In the genomic region with DNA sequence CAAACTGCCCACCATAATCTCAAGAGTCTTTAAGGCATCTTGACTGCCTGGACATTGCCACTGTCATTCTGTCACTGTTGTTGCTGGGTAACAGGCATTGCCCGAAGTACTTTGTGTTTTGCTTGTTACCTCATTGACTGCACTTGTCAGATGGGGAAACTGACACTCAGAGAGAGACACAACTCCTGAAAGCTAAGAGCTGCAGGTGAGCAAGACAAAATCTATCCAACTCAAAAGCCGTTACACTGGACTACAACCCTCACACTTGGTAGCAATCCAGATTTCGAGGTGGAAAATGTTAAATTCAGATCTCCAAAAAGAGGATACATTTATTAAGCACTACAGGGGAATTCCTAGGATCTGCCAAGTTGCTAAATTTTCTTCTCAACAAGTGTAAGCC, we compare ENCODE assay signal across 8 mouse cellular contexts. TPM values are rescaled to one million over a fixed set of nuclear protein-coding genes. Genes with fewer than 3 reads are reported as not detected.
A peak's percentile ranks its signal among the peaks of the same experiment; 100 is the strongest.
DNase-seq lines count a peak whose midpoint lies in the region; ATAC-seq and TF ChIP-seq lines count a peak whose summit lies in the region.
"Had no signal": no experiment of that assay in that cellular context is flagged by ENCODE, and none has a peak within 500 bp of the region (broad histone marks: within the 10 kb centered on the region; RNA-seq: fewer than 3 reads in every experiment).

No protein-coding gene starts in this region.

- 68% methylated on average over 3 of the region's 3 CpGs for WGBS in heart, embryonic 14.5 days
- WGBS in heart, embryonic 12.5 days, result 65% methylated on average over 3 of the region's 3 CpGs
- WGBS in lung, postnatal 0 days, result 73% methylated on average over 3 of the region's 3 CpGs
- 66% methylated on average over 3 of the region's 3 CpGs for WGBS in heart, postnatal 0 days
- WGBS in small intestine, adult 2 months, result 68% methylated on average over 3 of the region's 3 CpGs

- H3K4me1 ChIP-seq in heart, embryonic 14.5 days (ENCODE audit: control insufficient read depth in 2 of 2, insufficient read depth in 2 of 2, low read length in 2 of 2), result peaks cover 7 to 8% of the 10 kb centered on the region in 2 experiments
- peaks cover 8% of the 10 kb centered on the region; the same call in 1 of the 2 replicates for H3K4me1 ChIP-seq in heart, embryonic 12.5 days (replicated peaks)
- H3K4me1 ChIP-seq in lung, postnatal 0 days (ENCODE audit: insufficient read depth, low read depth, low read length), result no peaks in the 10 kb centered on the region; the same call in 1 of the 2 replicates
- peaks cover 16% of the 10 kb centered on the region for H3K4me1 ChIP-seq in heart, postnatal 0 days (ENCODE audit: control insufficient read depth, insufficient read depth)
- peaks cover 3% of the 10 kb centered on the region for H3K4me1 ChIP-seq in small intestine, adult 2 months (ENCODE audit: control insufficient read depth, insufficient read depth, insufficient read length, low read length)

- H3K4me2 ChIP-seq in heart, embryonic 14.5 days (ENCODE audit: low read length), result peak overlapping the region; percentile 73
- H3K4me2 ChIP-seq in heart, embryonic 12.5 days, result no peak overlapping the region
- no peak overlapping the region for H3K4me2 ChIP-seq in lung, postnatal 0 days (replicated peaks; ENCODE audit: low read depth, low read length)
- peak overlapping the region; percentile 63 for H3K4me2 ChIP-seq in heart, postnatal 0 days (ENCODE audit: low read depth, low read length)

- H3K9me3 ChIP-seq in heart, embryonic 14.5 days (ENCODE audit: control insufficient read depth, low read length), result no peaks in the 10 kb centered on the region
- no peaks in the 10 kb centered on the region for H3K9me3 ChIP-seq in heart, embryonic 12.5 days (replicated peaks)
- H3K9me3 ChIP-seq in lung, postnatal 0 days (ENCODE audit: low read length), result no peaks in the 10 kb centered on the region
- H3K9me3 ChIP-seq in heart, postnatal 0 days (replicated peaks; ENCODE audit: control insufficient read depth, low read length), result no peaks in the 10 kb centered on the region

- peak; percentile 29 for DNase-seq in lung, postnatal 0 days (ENCODE audit: low spot score)
- no peak for DNase-seq in lung, postnatal 10 days
- no peak for DNase-seq in heart, postnatal 0 days (ENCODE audit: low spot score)
- no peak for DNase-seq in thymus, postnatal 0 days (ENCODE audit: low spot score)
- DNase-seq: thymus, postnatal 36 days had no signal

- H3K4me3 ChIP-seq in heart, embryonic 14.5 days (ENCODE audit: control insufficient read depth in 1 of 2, insufficient read depth in 1 of 2, low read depth in 1 of 2, low read length in 2 of 2), result peak overlapping the region in 1 of 2 experiments; percentile 61; a peak in 1 of 4 replicates
- no peak overlapping the region for H3K4me3 ChIP-seq in heart, embryonic 12.5 days
- H3K4me3 ChIP-seq in lung, postnatal 0 days (ENCODE audit: low read depth, low read length), result no peak overlapping the region
- no peak overlapping the region; the same call in 1 of the 2 replicates for H3K4me3 ChIP-seq in heart, postnatal 0 days (ENCODE audit: low read depth, low read length)
- H3K4me3 ChIP-seq in small intestine, adult 2 months (ENCODE audit: low read depth, low read length), result no peak overlapping the region

- H3K36me3 ChIP-seq in heart, embryonic 14.5 days (ENCODE audit: control insufficient read depth, insufficient read depth, low read length), result 0 out of 2 replicates have a peak, but pooled peaks cover 5% of the 10 kb centered on the region
- H3K36me3 ChIP-seq in heart, embryonic 12.5 days, result no peaks in the 10 kb centered on the region
- no peaks in the 10 kb centered on the region for H3K36me3 ChIP-seq in lung, postnatal 0 days (ENCODE audit: insufficient read depth, low read length)
- no peaks in the 10 kb centered on the region for H3K36me3 ChIP-seq in heart, postnatal 0 days (replicated peaks; ENCODE audit: control insufficient read depth, insufficient read depth, low read length)
- peaks cover 2% of the 10 kb centered on the region; the same call in 1 of the 2 replicates for H3K36me3 ChIP-seq in small intestine, adult 2 months (ENCODE audit: control insufficient read depth, insufficient read depth, low read length)

- H3K27me3 ChIP-seq in heart, embryonic 14.5 days (ENCODE audit: control insufficient read depth, insufficient read depth, low read length), result no peaks in the 10 kb centered on the region
- 0 out of 2 replicates have a peak, but pooled peaks cover 2% of the 10 kb centered on the region for H3K27me3 ChIP-seq in heart, embryonic 12.5 days (replicated peaks)
- H3K27me3 ChIP-seq in lung, postnatal 0 days (replicated peaks; ENCODE audit: insufficient read depth, low read length), result no peaks in the 10 kb centered on the region
- H3K27me3 ChIP-seq in heart, postnatal 0 days (ENCODE audit: control insufficient read depth, insufficient read depth, low read length), result no peaks in the 10 kb centered on the region
- H3K27me3 ChIP-seq in small intestine, adult 2 months (ENCODE audit: control insufficient read depth, insufficient read depth, low read length), result no peaks in the 10 kb centered on the region

- no peak for TF ChIP-seq CTCF in lung, postnatal 0 days (IDR thresholded peaks at IDR 0.05)
- no peak for TF ChIP-seq CTCF in heart, postnatal 0 days (IDR thresholded peaks at IDR 0.05; ENCODE audit: low read depth)
- no peak for TF ChIP-seq CTCF in small intestine, adult 2 months (IDR thresholded peaks at IDR 0.05; ENCODE audit: extremely low read depth, insufficient read length, insufficient replicate concordance, low read depth, low read length)

- H3K9ac ChIP-seq in heart, embryonic 14.5 days (ENCODE audit: low read length), result no peak overlapping the region
- H3K9ac ChIP-seq in heart, embryonic 12.5 days, result no peak overlapping the region
- H3K9ac ChIP-seq in lung, postnatal 0 days (replicated peaks; ENCODE audit: low read depth), result no peak overlapping the region
- H3K9ac ChIP-seq in heart, postnatal 0 days (replicated peaks; ENCODE audit: low read depth, low read length), result no peak overlapping the region

- no peak for ATAC-seq in heart, embryonic 14.5 days (ENCODE audit: insufficient number of reproducible peaks, insufficient read depth, low FRiP score, low read depth)
- no peak for ATAC-seq in heart, embryonic 12.5 days (ENCODE audit: insufficient number of reproducible peaks, low FRiP score)
- ATAC-seq in lung, postnatal 0 days, result no peak
- ATAC-seq in heart, postnatal 0 days (ENCODE audit: insufficient read depth, low read depth), result no peak

- no peak for TF ChIP-seq EP300 in lung, postnatal 0 days (IDR thresholded peaks at IDR 0.05)
- TF ChIP-seq EP300 in heart, postnatal 0 days (IDR thresholded peaks at IDR 0.05; ENCODE audit: low read depth), result no peak

- H3K27ac ChIP-seq in heart, embryonic 14.5 days (replicated peaks in 1 of 2; ENCODE audit: control insufficient read depth in 1 of 2, insufficient read depth in 1 of 2, low read depth in 2 of 2, low read length in 2 of 2), result no peak overlapping the region
- H3K27ac ChIP-seq in heart, embryonic 12.5 days (ENCODE audit: poor library complexity, severe bottlenecking), result no peak overlapping the region
- no peak overlapping the region for H3K27ac ChIP-seq in lung, postnatal 0 days (ENCODE audit: low read length)
- no peak overlapping the region for H3K27ac ChIP-seq in heart, postnatal 0 days (ENCODE audit: low read depth)
- H3K27ac ChIP-seq in small intestine, adult 2 months (ENCODE audit: insufficient read depth, low read depth, low read length), result peak overlapping the region; percentile 26; the same call in 1 of the 2 replicates

- TF ChIP-seq POLR2A in small intestine, adult 2 months (IDR thresholded peaks at IDR 0.05; ENCODE audit: low read depth, low read length), result no peak

RNA-seq across cellular contexts. Expression of a gene that starts 0.6 kb away (rescaled TPM):
- polyA plus RNA-seq in heart, embryonic 14.5 days (2014; fragmentation: Nextera tagmentation; extraction: Ambion mirVana), result 43.6 and 44.7 TPM in 2 replicates
- 30.6 and 36.3 TPM in 2 replicates for polyA plus RNA-seq in heart, embryonic 12.5 days (2016; fragmentation: Nextera tagmentation; extraction: Ambion mirVana)
- polyA plus RNA-seq in lung, postnatal 0 days (2015; fragmentation: Nextera tagmentation; extraction: Ambion mirVana), result 15.7 and 16.1 TPM in 2 replicates
- 53.5 and 75.6 TPM in 2 replicates for total RNA-seq in heart, postnatal 0 days (2014; rRNA removed; ENCODE audit: low replicate concordance)
- polyA plus RNA-seq in heart, postnatal 0 days (2015; fragmentation: Nextera tagmentation; extraction: Ambion mirVana), result 33.6 and 34.1 TPM in 2 replicates
- 18.1 and 27.7 TPM in 2 replicates for polyA plus RNA-seq in small intestine, adult 2 months (2012; rRNA removed)
- 10.6 and 10.7 TPM in 2 replicates for polyA plus RNA-seq in thymus, postnatal 0 days (2015; fragmentation: Nextera tagmentation; extraction: Ambion mirVana)

Comparison
In these comparisons a context has a peak if more than half of its experiments do, and no peak if none do; other contexts are left out.
1. H3K4me2 ChIP-seq: peak in heart, embryonic 14.5 days (single experiment) and heart, postnatal 0 days (single experiment); none in heart, embryonic 12.5 days (single experiment) and lung, postnatal 0 days (single experiment).